Mouse (Mus musculus): ENCODE data around the gene Olfr127.

DNA sequence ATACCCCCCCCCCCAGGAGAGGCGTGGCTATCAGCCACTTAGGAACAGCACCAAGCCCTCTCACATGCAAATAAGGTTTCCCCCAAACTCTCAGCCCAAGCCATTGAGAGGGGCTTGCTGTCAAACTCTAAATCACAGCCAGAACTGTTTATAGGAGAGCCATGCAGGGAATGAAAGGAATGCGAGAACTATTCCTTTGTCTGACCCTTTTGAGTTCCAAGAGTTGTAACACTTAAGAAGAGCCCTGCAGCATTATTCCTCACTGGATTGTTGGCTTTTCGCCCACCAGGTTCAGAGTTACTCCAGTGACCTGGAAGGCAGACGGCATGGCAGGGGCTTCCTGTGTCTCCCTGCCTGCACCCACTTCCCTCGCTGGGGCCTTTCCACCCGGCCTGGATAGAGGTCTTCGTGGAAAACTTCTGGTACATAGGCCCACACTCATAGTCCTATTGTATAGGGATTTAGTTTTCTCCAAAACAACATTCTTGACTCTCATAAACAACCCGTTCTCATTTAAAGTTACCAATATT is 30.5 kb upstream of the Olfr127 start:
- TF ChIP-seq CTCF (IDR thresholded peaks at IDR 0.05; ENCODE audit: borderline replicate concordance, insufficient read depth, low read depth, low read length) (no peak), POLR2A (IDR thresholded peaks at IDR 0.05; ENCODE audit: borderline replicate concordance, insufficient read depth, low read length) (no peak)

Data from cerebellum, adult 2 months (tissue).